Mouse (Mus musculus): ENCODE data around the gene Lyl1. TPM values are rescaled to one million over a fixed set of nuclear protein-coding genes. Genes with fewer than 3 reads are reported as not detected.
A peak's percentile ranks its signal among the peaks of the same experiment; 100 is the strongest.

The Lyl1 gene
- total and polyA plus RNA-seq, 3 experiments: 88.7 to 149 (median 136) TPM

DNA sequence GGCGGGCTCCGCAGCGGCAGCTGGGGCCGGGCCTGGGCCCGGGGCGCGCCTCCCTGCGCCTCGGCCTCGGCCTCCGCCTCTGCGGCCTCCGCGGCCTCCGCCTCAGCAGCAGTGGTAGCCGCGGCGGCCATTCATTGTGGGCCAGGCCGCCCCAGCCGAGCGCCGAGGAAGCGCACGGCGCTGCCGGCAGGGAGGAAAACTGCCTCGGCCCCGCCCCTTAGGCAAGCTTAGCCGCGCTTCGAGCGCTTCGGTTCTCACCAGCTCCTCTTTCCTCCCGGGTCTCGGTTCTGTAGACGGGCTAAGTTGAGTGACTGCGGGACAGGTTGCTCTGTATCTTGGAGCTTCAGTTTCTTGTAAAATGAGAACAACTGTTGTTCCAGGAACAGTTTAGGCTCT, 13.6 kb upstream of the Lyl1 start, which contains the start of gene Nacc1 (continued):
- TF ChIP-seq USF1 (IDR thresholded peaks at IDR 0.05; ENCODE audit: low read depth, low read length): peak; percentile 60

DNA sequence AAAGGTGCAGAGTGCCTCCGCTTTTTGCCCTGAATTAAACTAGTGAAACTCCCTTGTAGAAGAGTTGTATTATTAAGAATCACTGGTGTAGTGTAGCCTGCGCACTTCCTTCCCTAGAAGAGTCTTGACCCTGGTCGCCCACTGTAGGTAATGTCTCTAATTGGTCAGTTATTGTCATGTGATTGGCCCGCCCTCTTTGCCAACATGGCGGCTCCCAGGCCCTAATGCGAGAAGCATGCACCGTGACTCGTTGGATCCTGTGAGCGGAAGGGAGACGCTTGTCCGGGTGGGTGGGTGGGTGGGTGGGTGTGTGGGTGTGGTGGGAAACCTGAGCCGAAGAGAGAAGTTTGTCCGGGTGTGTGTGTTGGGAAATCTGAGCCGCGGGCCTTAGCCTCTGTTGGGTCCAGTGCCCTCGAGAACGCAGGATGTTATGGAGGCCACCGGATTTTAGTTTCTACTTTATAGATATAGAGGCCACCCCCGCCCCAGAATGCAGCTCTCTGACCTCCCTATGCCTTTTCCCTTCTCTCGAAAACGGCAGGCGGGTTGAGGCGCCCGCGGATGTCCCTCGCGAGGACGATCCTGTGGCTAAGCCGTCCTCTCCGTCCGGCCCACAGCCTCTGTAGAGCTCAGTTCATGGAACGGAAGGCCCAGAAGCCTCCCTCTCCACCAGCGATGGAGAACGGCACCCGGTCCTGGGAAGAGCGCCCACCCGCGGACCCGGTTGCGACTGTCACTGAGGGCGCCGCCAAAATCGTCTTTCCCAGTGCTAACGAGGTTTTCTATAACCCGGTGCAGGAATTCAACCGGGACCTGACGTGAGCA, 12.0 kb upstream of the Lyl1 start:
- peaks cover 0 to 15% of the 10 kb centered on the region in 2 experiments; a peak in 2 of 4 replicates for H3K4me1 ChIP-seq (ENCODE audit: control insufficient read depth in 1 of 2, insufficient read depth in 2 of 2, low read length in 2 of 2)
- peak overlapping the region; percentile 96 for H3K9ac ChIP-seq (ENCODE audit: control insufficient read depth, low read depth, low read length, poor library complexity, severe bottlenecking)
- no peaks in the 10 kb centered on the region for H3K9me3 ChIP-seq (replicated peaks; ENCODE audit: insufficient read depth, low read length)
- H3K27ac ChIP-seq (ENCODE audit: control insufficient read depth, low read depth, low read length): peak overlapping the region; percentile 82
- H3K4me3 ChIP-seq (ENCODE audit: control insufficient read depth in 1 of 2, insufficient read depth in 1 of 2, low read depth in 2 of 2, low read length in 2 of 2): peak overlapping the region; percentile 93 to 95
- peaks cover 2 to 19% of the 10 kb centered on the region in 2 experiments for H3K36me3 ChIP-seq (ENCODE audit: control insufficient read depth in 1 of 2, insufficient read depth in 2 of 2, low read length in 2 of 2)
- no peaks in the 10 kb centered on the region for H3K27me3 ChIP-seq (ENCODE audit: control insufficient read depth in 1 of 2, insufficient read depth in 2 of 2, low read length in 2 of 2)
- peak; percentile 96 for DNase-seq (ENCODE audit: low read depth, low spot score)
- H3K79me2 ChIP-seq (ENCODE audit: control insufficient read depth, insufficient read depth, low read length, poor library complexity): peaks cover 55% of the 10 kb centered on the region
- TF ChIP-seq MXI1 (IDR thresholded peaks at IDR 0.05; ENCODE audit: low read depth, low read length) (peak; percentile 100), ZKSCAN1 (IDR thresholded peaks at IDR 0.05; ENCODE audit: low read depth, low read length) (no peak), KAT2A (conservative IDR thresholded peaks at IDR 0.05; ENCODE audit: low read depth, low read length) (peak; percentile 74; the same call in 1 of the 2 replicates), MAX (IDR thresholded peaks at IDR 0.05; ENCODE audit: low read length) (peak; percentile 90), CHD1 (IDR thresholded peaks at IDR 0.05; ENCODE audit: low read depth, low read length) (no peak), NELFE (IDR thresholded peaks at IDR 0.05; ENCODE audit: low read depth, low read length) (peak; percentile 52; the same call in 1 of the 2 replicates), GABPA (IDR thresholded peaks at IDR 0.05; ENCODE audit: low read depth, low read length) (no peak), ELF1 (IDR thresholded peaks at IDR 0.05; ENCODE audit: low read depth, low read length) (peak; percentile 77), ZC3H11A (IDR thresholded peaks at IDR 0.05; ENCODE audit: low read depth, low read length) (no peak), MAZ (IDR thresholded peaks at IDR 0.05; ENCODE audit: low read depth, low read length) (no peak), RCOR1 (IDR thresholded peaks at IDR 0.05; ENCODE audit: low read depth, low read length) (no peak), SIN3A (IDR thresholded peaks at IDR 0.05; ENCODE audit: low read length) (peak; percentile 99), TBP (IDR thresholded peaks at IDR 0.05; ENCODE audit: low read depth, low read length) (peak; percentile 84), USF2 (IDR thresholded peaks at IDR 0.05; ENCODE audit: borderline replicate concordance in 1 of 2, insufficient read depth in 1 of 2, low read depth in 1 of 2, low read length in 2 of 2) (peak; percentile 63 to 85), USF1 (IDR thresholded peaks at IDR 0.05; ENCODE audit: low read depth, low read length) (peak; percentile 96), BHLHE40 (IDR thresholded peaks at IDR 0.05; ENCODE audit: borderline replicate concordance, low read depth, low read length) (no peak), CTCF (IDR thresholded peaks at IDR 0.05 in 2 of 3, conservative IDR thresholded peaks at IDR 0.05 in 1 of 3; ENCODE audit: control insufficient read depth in 1 of 3, insufficient read depth in 1 of 3, low read depth in 2 of 3, low read length in 3 of 3, poor library complexity in 1 of 3, severe bottlenecking in 1 of 3) (peak in 2 of 3 experiments; percentile 29 to 31; a peak in 3 of 6 replicates), NRF1 (IDR thresholded peaks at IDR 0.05; ENCODE audit: insufficient read depth, low read depth, low read length, poor library complexity, severe bottlenecking) (peak; percentile 56; the same call in 1 of the 2 replicates), MYC (IDR thresholded peaks at IDR 0.05; ENCODE audit: low read depth, low read length) (peak; percentile 97), POLR2A (IDR thresholded peaks at IDR 0.05; ENCODE audit: control insufficient read depth in 1 of 2, insufficient read depth in 1 of 2, low read depth in 1 of 2, low read length in 2 of 2, poor library complexity in 1 of 2) (peak; percentile 51 to 77; a peak in 2 of 4 replicates), EP300 (IDR thresholded peaks at IDR 0.05; ENCODE audit: low read depth in 1 of 2, low read length in 2 of 2) (0 out of 4 replicates have a peak, but pooled peaks of 1 of the 2 experiments have one; percentile 6), HCFC1 (IDR thresholded peaks at IDR 0.05; ENCODE audit: low read depth, low read length) (peak; percentile 95)
